Mouse (Mus musculus) layer of hippocampus, adult 8-10 months (tissue): ENCODE measurements around the gene Slc25a28. TPM values are rescaled to one million over a fixed set of nuclear protein-coding genes. Genes with fewer than 3 reads are reported as not detected.

Experiments used
- DNase-seq, 2 experiments: peaks; one replicate each; pipeline ENCODE4 v3.0.0; 2022; ENCODE audit warnings: low spot score in 2 of 2
- microRNA-seq, 2 experiments: library from miRNA; unstranded; fragments of <30 nt; microRNA quantifications; one replicate each; pipeline ENCODE4 v1.2.0; 2022
- total RNA-seq, 4 experiments: library from RNA; stranded (reverse); gene quantifications; 2 replicates each; pipeline ENCODE4 v1.2.4; 2022

The Slc25a28 gene
- total RNA-seq, 4 experiments from 2014 or later = 45.9 to 51.6 (median 48.9) TPM

DNA sequence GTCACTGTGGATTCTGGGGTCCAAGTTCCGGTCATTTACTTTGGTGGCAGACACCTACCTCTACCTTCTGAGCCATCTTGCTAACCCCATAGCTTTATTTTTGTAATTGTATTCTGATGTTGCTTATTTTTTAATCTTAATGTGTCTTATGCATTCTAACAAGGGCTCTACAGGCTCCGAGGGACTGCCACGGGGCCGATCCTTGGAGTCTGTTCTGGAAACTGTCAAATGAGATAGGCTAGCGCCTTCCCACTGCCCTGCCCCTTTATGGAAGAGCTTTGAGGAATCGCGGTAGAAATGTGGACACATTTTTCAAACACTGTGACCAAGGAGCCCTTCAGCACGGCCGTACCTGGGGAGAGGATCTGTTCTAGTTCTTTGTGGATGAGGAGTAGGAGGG, 31.8 kb downstream of the Slc25a28 start:
- no peak for DNase-seq

DNA sequence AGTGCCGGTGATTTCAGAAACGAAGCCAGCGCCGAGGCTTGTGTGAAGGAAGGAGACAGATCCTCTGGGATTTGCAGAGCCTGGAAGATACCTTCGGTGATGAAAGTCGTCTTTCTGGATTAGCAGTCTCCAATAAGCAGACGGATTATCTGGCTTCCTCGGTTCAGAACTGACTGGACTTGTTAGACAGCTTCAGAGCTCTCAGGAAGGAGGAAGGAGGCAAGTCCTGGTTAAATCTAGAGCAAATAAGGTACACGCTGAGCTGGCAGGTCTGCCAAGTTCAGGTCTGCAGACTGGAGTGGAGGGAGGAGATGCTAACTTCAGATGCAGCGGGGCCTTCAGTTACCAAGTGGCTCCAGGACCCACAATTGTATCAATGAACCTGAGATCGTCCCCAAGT, 32.8 kb downstream of the Slc25a28 start:
- no peak for DNase-seq

DNA sequence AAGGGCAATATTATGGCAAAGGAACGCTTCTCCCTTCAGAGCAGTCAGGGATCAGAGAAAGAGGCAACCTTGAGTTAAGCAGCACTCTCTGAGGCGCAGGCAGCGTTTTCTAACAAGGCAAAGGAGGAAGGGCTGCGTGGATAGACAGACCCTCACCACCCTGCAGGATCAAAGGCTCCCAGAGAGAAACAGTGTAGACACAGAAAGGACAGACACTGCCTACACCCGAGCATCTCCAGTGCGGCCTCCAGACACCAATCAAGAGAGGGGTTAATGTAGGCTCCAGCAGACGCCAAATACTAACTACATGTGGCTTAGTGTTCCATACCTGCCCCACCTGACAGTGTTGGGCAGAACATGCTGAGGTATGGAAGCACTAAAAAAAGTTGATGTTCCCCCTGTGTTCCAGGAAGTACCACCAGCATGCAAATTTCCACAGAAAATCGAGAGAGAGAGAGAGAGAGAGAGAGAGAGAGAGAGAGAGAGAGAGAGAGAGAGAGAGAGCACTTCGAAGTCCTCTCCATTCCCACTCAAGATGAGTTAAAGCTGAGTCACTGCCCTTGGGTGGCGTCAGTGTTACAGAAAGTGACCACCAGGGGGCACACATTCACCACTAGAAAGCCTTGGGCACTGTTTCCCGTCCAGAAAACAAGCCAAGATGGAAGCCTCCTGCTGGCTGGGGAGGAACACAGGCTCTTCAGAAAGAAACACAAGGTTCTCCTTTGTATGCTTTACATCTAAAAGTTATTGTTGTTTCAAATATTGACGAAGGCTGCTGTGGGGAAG, 44.0 kb downstream of the Slc25a28 start:
- DNase-seq = peak; percentile 60 to 79

DNA sequence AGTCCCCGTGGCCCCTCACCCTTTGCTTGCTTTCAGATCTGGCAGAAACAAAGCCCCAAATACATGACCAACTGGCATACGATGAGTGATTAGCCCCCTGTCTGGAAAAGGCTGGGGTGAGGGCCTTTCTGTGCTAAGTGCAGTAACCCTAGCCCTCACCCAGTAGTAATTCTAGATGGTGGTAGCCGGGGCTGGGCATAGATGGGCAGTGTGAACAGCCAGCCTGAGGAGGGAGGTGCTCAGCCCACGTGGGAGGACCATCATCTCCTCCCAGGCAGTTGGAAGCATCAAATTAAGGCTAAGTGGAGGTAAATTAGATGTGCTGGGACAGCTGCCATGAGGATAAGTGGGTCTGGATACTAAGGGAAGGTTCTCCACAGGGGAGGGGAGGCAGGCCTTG, 45.6 kb downstream of the Slc25a28 start:
- DNase-seq = no peak

DNA sequence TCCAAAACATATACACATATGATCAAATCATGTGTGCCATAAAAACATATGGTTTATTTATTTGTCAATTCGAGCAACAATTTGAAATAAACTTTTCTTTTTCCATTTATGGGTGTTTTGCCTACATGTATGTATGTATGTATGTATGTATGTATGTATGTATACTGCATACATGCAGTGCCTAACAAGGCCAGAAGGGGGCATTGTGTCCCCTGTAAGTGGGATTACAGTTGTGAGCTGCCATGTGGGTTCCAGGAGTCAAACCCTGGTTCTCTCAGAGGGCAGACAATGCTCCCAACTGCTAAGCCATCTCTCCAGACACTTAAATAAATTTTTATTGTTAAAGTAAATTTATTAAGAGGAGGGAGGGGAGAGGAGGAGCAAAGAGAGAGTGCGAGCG, 47.3 kb downstream of the Slc25a28 start:
- no peak for DNase-seq

DNA sequence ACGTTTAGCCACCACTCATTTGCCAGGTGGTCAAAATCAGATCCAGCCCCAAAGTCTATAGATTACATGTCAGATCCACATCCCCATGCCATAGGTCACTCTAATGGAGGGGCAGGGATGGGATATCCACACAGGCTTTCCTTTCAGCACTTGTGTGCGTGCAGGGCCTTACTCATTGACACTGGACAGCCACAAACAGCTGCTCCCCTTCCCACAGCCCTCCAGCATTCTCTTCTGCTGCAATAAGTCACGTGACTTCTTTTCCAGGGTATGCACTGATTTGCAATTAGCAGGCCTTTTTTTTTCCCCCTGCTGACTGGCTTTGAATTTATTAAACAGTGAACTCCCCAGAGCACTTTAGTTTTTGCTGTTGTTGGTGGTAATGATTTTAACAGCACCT, 48.5 kb downstream of the Slc25a28 start:
- no peak for DNase-seq

DNA sequence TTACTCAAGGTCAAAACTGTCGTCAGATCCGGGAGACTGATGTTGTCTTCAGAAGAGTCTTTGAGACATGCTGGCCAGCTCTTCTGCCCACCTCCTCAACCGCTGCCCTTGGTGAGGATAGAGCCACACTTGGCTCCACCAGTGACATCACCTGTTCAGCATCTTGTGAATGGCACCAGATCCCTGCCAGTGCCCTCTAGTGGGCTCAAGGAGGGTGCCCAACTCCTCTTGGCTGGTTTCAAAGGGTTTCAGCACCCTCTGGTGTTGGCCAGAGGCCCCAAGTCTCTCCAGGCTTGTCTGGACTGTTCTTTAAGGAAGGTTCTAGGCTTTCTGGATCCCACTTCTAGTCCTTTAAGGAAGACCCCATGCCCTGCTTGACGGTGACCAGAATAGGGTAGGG, 50.8 kb downstream of the Slc25a28 start:
- peak in 1 of 2 experiments; percentile 34 for DNase-seq

DNA sequence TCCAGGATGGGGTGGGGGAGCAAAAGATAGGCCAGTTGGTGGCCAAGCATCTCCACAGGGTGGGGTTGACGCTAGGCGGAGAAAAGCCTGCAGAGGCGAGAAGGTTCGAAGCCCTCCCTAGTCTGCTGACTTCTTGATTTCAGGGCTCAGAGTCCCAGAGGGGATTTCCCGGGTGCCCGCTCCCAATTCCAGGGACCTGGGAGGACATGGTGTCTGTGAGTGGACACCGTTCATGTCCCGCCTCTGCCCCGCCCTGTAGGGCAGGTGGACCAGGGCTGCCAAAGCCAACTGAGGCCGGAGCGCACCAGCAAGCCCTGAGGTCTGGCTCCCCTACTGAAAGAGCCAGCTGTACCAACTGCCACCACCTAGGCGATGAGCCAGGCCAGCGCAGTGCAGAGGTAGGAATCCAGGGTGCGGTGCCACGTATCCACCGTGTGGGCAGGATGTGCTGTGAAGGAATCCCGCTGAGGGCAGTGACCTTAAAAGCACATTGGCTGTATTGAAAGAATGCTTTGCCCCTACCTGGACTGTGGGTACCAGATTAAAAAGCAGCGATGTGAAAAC, 54.7 kb downstream of the Slc25a28 start:
- no peak for DNase-seq

DNA sequence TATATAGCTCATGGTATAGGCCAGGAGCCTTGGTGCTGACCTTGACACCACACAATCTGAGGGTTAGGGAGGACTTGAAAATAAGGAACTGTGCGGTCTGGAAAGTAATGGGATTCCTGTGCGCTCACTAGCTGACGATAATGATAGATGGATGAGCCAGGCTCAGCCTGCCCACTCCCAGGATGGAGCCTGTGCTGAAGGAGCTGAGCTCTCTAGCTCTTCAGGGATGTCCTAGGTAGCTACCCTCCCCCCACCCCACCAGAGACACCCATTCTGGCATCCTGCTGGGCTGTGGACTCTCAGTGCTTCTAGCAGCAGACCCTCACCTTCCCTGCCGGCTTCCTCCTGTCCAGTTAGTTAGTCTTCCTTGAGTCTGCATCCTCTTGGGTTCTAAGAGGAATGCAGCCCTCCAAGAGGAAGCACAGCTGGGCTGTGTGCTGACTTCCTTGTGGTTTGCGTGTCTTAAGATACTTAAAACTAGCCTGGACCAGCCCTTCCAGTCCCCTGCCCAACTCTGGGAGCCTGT, 56.1 kb downstream of the Slc25a28 start:
- DNase-seq = no peak

DNA sequence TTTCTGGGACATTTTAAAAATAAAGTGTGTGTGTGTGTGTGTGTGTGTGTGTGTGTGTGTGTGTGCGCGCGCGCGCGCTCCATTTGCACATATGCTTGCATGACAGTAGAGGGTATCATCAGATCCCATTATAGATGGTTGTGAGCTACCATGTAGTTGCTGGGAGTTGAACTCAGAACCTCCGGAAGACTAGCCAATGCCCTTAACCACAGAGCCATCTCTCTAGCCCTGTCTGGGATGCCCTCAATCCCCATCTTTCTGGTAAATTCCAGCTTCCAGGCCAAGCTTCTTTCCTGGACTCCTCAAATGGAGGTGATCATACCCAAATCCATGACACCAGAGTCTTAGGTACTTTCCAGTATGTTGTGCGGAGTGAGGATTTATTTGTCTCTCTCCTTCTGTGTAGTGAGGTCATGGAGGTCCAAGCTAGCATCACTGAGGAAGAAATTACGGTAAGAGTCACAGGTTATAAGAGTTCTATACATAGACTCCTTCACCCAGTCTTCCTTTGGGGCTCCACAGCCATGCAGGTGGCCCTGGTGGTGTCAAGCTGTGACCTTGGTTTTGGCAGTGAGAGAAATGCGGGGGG, 56.8 kb downstream of the Slc25a28 start:
- no peak for DNase-seq

DNA sequence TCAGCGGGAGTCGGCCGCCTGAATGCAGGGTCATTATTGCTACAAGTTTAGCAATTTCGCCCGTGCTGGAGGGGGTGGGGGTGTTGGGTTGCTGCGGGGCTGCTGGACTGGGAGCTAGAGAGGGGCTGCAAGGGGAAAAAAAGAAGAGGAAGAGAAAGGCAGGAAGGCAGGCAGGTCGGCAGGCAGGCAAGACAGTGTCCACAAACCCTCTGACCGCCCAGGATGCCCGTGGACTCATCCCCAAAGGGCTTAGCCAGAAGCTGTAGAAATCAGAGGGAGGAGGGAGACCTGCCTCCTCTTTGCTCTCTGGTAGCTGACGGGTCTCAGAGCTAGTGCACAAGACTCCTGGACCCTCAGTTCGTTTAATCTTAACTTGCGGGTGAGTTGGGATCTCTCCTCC, 57.8 kb downstream of the Slc25a28 start:
- no peak for DNase-seq

DNA sequence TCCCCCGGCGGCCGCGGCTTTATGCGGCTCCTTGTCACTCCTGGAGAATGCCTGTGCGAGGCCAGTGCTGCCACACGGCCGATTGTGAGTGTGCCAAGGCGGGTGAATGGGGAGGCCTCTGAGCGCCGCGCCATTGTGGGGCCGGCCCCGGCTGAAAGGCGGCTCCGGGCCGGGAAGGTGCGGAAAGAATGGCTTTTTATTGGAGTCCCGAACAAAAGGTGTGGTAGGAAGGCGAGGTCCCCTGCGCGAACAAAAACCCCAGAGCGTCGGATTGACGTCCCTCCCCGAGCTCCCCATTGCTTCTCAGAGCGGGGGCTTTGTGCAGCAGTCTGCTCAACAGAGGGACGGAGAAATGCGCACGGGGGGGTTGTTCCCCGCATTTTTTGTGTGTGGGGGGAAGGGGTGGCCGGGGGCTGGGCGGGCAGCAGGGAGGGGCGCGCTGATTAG, 58.2 kb downstream of the Slc25a28 start:
- DNase-seq = no peak

DNA sequence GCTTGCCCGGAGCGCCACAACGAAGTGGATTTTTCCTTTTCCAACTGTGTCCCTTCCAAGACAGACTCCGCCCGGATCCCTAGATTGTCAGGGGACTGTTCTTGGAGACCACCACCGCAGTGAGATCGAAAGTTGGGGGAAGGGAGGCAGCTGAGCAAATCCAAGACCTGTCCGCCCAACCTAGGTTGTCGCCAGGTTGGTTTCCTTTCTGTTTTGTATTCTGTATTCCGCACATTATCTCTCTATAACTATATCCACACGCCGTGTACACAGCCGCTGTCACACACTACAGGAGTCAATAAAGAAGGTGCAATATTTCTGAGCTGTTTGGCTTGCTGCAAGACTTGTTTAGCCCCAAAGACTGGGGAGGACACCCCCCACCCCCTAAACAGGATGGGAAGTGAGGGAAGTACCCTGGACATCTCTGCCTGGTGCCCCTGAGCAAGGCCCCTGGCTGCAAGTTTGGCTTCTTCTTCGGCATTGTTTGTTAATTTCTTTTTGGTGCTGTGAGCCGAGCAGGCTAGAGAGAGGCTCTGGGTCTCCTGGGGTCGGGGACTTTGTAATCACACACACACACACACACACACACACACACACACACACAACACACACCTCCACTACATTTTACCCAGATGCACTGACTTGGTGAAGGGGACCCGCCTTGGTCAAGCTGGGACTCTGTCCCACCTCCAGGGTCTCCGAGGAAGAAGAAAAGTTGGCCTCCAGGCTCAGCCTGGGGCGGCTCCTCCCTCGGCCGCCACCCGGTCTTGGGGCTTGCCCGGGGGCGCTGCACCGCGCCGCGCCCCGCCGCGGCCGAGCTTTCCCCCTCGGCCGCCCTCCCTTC, 58.9 kb downstream of the Slc25a28 start:
- no peak for DNase-seq

DNA sequence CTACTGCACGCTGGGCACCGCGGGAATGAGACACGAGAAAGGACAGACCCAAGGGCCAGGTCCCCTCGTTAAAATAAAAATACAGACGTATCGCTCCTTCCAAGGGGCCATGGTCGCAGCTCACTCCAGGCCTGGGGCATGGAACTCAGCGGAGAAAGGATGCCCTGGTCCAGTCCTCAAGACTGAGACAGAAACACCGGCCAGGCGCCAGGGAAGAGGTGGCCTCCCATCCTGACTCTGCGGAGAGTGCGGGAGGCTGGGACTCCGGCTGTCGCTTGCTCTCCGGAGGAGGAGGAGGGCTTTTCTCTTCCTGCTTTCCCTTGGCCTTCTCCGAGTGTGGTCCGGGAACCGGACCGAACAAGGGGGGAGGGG, 59.6 kb downstream of the Slc25a28 start:
- DNase-seq = no peak

DNA sequence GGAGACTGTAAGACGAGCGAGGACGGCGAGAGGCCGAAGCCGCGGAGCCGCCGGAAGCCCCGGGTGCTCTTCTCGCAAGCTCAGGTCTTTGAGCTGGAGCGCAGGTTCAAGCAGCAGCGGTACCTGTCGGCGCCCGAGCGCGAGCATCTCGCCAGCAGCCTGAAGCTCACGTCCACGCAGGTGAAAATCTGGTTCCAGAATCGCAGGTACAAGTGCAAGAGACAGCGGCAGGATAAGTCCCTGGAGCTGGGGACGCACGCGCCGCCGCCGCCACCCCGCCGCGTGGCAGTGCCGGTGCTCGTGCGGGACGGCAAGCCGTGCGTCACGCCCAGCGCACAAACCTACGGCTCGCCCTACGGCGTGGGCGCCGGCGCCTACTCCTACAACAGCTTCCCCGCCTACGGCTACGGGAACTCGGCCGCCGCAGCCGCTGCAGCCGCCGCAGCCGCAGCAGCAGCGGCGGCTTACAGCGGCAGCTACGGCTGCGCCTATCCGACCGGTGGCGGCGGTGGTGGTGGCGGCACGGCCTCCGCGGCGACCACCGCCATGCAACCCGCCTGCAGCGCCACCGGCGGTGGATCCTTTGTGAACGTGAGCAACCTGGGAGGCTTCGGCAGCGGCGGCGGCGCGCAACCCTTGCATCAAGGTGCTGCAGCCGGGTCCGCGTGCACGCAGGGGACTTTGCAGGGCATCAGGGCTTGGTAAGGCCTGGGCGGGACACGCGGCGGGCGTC, 60.2 kb downstream of the Slc25a28 start:
- DNase-seq = no peak

Small RNA genes within 50 kb of the gene (microRNA-seq; reads per million reads assigned to microRNA genes)
- 0 reads per million in 2 experiments for gene Gm22646

Other genes starting within 250 kb of the Slc25a28 start
- gene Cnnm1, start 234.4 kb downstream of the Slc25a28 start, total RNA-seq = 100 to 1,000 TPM in 3 of 4 experiments, 10 to 100 TPM in 1; 94.0 to 124 (median 105) TPM
- gene Got1, start 150.3 kb downstream of the Slc25a28 start, total RNA-seq = 100 to 1,000 TPM; 346 to 399 (median 369) TPM
- gene Nkx2-3, start 62.6 kb downstream of the Slc25a28 start, total RNA-seq = not detected
- 10 to 100 TPM; 16.6 to 22.6 (median 19.3) TPM for gene Entpd7, start 14.8 kb upstream of the Slc25a28 start, total RNA-seq
- 1 to 10 TPM; 5.8 to 8.2 (median 7.7) TPM for gene Cutc, start 78.1 kb upstream of the Slc25a28 start, total RNA-seq
- gene Cox15, start 78.1 kb upstream of the Slc25a28 start, total RNA-seq = 10 to 100 TPM; 13.6 to 24.6 (median 14.7) TPM
- gene Abcc2, start 107.3 kb upstream of the Slc25a28 start, total RNA-seq = under 1 TPM in 2 of 4 experiments, not detected in 2; 0.06 to 0.33 TPM